Mouse (Mus musculus): ENCODE measurements around the gene Nfam1. TPM values are rescaled to one million over a fixed set of nuclear protein-coding genes. Genes with fewer than 3 reads are reported as not detected.

Gene Nfam1
- polyA plus RNA-seq, 1 experiment: 254 TPM

DNA sequence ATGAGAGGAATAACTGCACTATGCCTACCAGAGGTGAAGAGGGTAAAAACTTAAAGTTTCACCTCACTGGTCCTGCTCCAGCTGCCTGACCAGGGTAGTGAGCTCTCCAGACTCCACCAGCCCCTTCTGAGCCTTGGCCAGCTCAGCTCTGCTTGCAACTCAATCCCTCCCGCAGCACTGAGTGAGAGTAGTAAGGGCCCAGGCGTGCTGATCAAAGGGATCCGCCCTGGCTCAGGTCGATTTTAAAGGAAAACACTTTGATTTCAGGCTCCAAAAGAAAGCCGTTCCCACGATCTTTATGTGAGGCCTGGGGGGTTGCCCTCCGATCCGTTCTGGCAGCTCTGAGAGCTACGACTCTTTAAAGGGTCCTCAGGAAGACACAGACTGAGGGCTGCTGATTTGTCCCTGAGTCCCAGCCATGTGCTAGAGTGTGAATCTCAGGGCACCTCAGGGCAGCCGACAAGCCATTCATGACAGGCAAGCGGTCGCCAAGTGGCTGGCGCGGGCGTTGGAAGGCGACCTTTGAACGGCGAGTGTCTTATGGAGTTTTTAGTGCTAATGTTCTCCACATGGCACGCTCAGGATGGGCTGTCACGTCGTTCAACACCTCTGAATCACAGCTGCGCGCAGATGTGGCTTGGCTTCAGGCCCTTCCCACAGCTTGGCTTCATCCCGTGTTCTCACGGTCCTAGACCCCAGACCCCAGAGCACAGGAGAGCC is 7.9 kb downstream of the Nfam1 start:
- H3K4me1 ChIP-seq (ENCODE audit: control insufficient read depth, insufficient read depth, low read length): peaks cover 67% of the 10 kb centered on the region

DNA sequence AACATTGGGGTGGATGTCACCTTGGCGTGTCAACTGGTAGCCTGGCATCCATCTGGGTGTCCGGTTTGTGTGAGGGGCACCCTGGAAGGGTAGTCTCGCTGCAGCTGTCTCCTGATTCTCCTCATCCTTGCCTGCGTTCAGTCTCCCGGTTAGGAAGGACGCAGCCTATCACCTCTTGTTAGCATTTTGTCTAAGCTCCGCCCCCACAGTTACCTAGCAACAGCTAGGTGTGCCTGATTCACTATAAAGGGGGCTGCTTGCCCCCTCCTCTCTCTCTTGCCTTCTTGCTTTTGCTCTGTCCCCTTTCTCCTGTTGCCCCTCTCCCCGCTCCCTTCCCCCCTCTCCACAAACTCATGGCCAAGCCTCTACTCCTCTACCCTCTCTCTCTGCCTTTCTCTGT is 10.2 kb downstream of the Nfam1 start:
- TF ChIP-seq CTCF (IDR thresholded peaks at IDR 0.05; ENCODE audit: low read depth, low read length) (no peak), POLR2A (IDR thresholded peaks at IDR 0.05; ENCODE audit: borderline replicate concordance, low read depth, low read length) (no peak)
- Histone ChIP-seq H3K4me1 (ENCODE audit: control insufficient read depth, insufficient read depth, low read length) (peaks cover 57% of the 10 kb centered on the region), H3K4me3 (ENCODE audit: insufficient read depth, low read length) (no peak overlapping the region), H3K27ac (ENCODE audit: insufficient read depth, low read depth, low read length) (no peak overlapping the region)

More for the DNA sequence above, 7.9 kb downstream of the Nfam1 start:
- TF ChIP-seq CTCF (IDR thresholded peaks at IDR 0.05; ENCODE audit: low read depth, low read length) (no peak), POLR2A (IDR thresholded peaks at IDR 0.05; ENCODE audit: borderline replicate concordance, low read depth, low read length) (no peak)
- Histone ChIP-seq H3K4me3 (ENCODE audit: insufficient read depth, low read length) (no peak overlapping the region), H3K27ac (ENCODE audit: insufficient read depth, low read depth, low read length) (no peak overlapping the region)

DNA sequence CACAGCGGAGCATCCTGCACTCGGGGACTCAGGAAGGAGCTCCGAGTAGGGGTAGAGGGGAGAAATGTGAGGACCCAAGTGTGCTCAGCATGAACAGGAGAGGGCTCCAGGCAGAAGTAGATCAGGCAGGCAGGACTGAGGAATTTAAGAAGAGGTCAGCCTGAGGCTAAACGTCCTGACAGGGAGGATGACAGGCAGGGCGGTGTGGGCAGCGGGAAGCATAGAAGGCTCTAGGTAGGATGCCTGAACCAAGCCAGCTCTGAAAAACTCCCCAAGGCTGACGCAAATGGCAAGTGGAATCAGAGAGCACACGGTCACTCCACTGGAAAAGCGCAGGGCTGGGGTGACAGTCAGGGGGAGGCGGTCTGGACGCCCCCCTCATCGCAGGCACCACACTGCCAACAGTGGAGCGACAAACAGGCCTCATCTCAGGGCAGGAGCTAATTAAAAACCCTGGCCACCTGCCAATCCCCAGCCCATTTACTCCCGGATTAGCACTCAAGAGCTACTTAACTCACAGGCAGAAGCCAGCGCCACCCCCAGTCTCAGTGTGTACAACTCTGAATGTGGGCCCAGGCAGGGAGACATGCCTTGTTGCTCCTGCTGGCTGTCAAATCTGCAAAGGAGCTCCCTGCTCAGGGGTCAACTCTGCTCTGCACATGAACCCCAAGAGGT is 22.0 kb downstream of the Nfam1 start:
- peaks cover 49% of the 10 kb centered on the region for H3K4me1 ChIP-seq (ENCODE audit: control insufficient read depth, insufficient read depth, low read length)
- peak overlapping the region; percentile 82 for H3K27ac ChIP-seq (ENCODE audit: insufficient read depth, low read depth, low read length)
- no peak overlapping the region for H3K4me3 ChIP-seq (ENCODE audit: insufficient read depth, low read length)
- TF ChIP-seq POLR2A (IDR thresholded peaks at IDR 0.05; ENCODE audit: borderline replicate concordance, low read depth, low read length) (no peak), CTCF (IDR thresholded peaks at IDR 0.05; ENCODE audit: low read depth, low read length) (no peak)

DNA sequence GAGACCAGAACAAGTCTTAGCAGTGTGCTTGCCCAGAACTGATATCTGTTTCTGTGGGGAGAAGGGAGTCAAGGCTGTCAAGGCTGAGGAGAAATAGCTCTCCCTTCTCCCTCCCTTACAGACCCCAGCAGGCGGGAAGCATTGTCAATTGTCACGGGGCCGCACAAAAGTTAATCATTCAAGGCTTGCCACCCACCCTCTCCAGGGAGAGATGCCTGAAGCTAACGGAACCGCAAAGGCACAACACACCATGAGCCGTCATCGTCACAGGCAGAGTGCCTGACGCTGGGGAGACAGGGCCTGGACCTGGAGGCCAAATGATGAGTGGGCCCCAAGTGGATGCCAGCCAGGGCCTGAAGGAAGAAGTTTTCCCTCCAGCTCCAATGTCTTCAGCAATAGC is 22.7 kb downstream of the Nfam1 start:
- H3K27ac ChIP-seq (ENCODE audit: insufficient read depth, low read depth, low read length): peak overlapping the region; percentile 82
- no peak for TF ChIP-seq CTCF (IDR thresholded peaks at IDR 0.05; ENCODE audit: low read depth, low read length)
- no peak for TF ChIP-seq POLR2A (IDR thresholded peaks at IDR 0.05; ENCODE audit: borderline replicate concordance, low read depth, low read length)

DNA sequence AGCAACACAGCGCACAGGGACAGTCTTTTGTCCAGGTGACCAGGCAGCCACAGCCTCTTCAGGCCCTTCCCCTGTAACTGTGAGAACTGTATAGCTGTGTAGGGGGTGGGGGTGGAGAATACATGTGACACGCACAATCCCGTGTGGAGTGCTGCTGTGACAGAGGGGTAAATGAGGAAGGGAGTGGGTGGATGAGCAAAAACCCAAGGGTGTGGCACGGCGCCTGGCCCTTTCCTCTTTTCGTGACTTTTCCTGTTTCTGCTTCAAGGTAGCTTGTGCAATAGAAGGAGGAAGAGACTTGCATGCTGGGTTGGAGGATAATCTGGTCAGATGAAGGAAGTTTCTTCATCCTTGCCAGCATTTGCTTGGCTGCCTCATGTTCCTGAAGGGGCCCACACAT is 23.6 kb downstream of the Nfam1 start:
- TF ChIP-seq POLR2A (IDR thresholded peaks at IDR 0.05; ENCODE audit: borderline replicate concordance, low read depth, low read length): no peak
- TF ChIP-seq CTCF (IDR thresholded peaks at IDR 0.05; ENCODE audit: low read depth, low read length): no peak
- Histone ChIP-seq H3K27ac (ENCODE audit: insufficient read depth, low read depth, low read length) (peak overlapping the region; percentile 95), H3K4me1 (ENCODE audit: control insufficient read depth, insufficient read depth, low read length) (peaks cover 49% of the 10 kb centered on the region), H3K4me3 (ENCODE audit: insufficient read depth, low read length) (peak overlapping the region; percentile 21)

More for the DNA sequence above, 22.7 kb downstream of the Nfam1 start:
- peaks cover 49% of the 10 kb centered on the region for H3K4me1 ChIP-seq (ENCODE audit: control insufficient read depth, insufficient read depth, low read length)
- no peak overlapping the region for H3K4me3 ChIP-seq (ENCODE audit: insufficient read depth, low read length)

DNA sequence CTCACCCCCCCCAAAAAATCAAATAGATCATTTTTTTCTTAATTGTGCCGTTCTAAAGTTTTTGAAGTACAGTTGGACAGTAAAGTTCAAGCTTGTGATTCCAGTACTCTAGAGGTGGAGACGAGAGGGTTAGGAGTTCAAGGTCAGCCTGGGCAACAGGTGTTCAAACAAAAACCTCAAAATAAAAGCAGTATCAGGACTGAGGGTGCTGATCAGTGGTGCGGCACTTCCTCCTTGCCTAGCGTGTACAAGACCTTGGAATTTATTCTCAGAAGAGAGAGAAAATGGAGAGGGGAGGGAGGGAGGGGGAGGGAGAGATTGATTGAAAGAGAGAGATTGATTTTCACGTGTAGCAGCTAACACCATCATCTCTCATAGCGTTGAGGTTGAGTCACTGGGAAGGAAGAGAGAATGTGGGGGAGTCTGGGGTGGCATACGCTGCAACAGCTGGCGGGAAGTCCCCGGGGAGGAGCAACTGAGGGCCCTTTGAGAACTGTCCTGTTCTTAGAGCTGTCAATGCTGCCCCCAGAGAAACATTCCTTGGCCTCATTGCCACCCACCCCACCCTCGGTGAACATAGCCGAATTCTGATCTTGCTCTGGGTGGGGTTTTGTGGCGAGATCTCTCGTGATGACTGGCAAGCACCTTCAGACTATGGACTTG is 24.2 kb downstream of the Nfam1 start:
- peaks cover 49% of the 10 kb centered on the region for H3K4me1 ChIP-seq (ENCODE audit: control insufficient read depth, insufficient read depth, low read length)
- no peak for TF ChIP-seq POLR2A (IDR thresholded peaks at IDR 0.05; ENCODE audit: borderline replicate concordance, low read depth, low read length)
- no peak for TF ChIP-seq CTCF (IDR thresholded peaks at IDR 0.05; ENCODE audit: low read depth, low read length)
- peak overlapping the region; percentile 21 for H3K4me3 ChIP-seq (ENCODE audit: insufficient read depth, low read length)
- H3K27ac ChIP-seq (ENCODE audit: insufficient read depth, low read depth, low read length): peak overlapping the region; percentile 95

DNA sequence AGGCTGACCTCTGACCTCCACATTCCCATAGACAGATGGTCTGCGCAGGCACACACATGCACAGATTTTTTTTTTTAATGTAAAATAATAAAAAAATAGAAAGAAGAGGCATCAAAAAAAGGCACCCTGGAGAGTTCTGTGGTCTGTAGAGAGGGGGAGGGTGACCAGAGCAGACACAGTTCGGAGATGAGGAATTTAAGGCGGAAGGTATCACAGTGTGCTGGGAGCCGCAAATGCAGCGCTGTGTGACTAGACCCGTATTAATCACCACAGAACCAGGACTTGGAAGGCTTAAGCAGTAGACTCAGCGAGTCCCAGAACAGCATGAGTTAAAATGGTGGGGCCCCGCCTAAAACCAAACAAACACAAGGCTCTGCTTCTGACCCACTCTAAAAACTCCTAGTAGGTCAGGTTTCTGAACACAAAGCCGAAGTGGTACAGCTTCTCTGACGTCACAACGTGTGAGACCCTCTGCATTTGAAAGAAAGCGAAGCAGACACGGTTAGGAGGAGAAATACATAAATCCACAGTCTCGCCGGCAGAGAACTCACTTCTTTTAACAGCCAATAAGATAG is 25.7 kb downstream of the Nfam1 start:
- TF ChIP-seq POLR2A (IDR thresholded peaks at IDR 0.05; ENCODE audit: borderline replicate concordance, low read depth, low read length): no peak
- no peak for TF ChIP-seq CTCF (IDR thresholded peaks at IDR 0.05; ENCODE audit: low read depth, low read length)
- Histone ChIP-seq H3K27ac (ENCODE audit: insufficient read depth, low read depth, low read length) (no peak overlapping the region), H3K4me3 (ENCODE audit: insufficient read depth, low read length) (no peak overlapping the region), H3K4me1 (ENCODE audit: control insufficient read depth, insufficient read depth, low read length) (peaks cover 38% of the 10 kb centered on the region)

DNA sequence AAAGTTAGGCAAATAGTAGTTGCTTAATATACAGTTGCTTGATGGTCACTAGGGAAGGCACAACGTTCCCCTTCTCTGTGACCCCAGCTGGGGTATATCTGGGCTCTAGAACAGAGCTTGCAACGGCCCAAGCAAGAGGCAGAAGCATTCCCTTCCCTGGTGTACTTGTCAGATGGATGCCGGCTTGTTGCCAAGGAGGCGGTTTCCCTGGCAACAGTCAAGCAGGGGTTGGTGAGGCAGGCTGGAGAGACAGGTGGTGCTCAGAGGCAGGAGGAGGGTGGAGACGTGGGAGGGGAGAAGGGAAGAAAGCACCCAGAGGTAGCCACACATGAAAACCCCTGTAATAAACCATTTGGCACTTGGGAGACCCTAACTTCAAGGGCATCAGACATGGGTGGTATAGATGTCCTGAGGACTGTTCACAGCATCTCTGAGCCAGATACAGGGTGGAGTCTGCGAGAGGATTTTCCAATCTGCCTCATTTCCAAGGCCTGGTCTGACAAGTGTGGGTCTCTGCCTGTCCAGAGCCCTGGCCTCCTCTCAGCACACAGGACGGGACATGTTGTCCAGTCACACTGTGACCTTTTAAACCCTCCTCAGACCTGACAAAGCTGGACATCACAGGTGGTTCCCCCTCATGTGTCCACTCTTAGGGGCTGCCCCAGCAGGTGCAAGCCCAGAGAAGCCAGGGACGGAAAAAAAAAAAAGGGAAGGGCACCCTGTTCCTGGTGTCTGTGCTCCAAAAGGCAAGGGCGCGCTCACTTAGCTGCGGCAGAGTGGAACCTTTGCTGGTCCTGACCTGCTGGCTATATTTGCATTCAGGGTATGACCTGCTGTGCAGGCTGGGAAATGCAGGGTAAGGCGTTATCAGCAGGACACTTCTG is 30.2 kb downstream of the Nfam1 start:
- no peak overlapping the region for H3K4me3 ChIP-seq (ENCODE audit: insufficient read depth, low read length)

DNA sequence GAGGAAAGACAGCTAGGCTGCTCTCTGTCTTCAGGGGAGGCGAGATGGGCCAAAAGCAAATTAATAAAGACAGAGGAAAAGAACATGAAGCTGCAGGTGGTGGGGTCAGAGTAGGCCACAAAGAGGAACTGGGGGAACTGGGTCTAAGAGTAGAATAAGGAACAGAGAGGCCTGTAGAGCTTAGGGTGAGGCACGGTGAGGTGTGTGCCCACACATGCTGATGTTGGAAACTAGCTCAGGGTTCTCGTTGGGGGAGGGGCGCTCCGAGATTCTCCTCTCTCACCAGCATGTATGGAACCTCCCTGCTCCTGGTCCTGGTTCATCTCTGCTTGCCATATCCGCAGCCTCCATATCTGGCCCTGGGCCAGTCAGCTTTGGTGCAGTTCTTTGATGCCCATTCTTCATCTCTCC is 34.3 kb downstream of the Nfam1 start:
- no peak for TF ChIP-seq CTCF (IDR thresholded peaks at IDR 0.05; ENCODE audit: low read depth, low read length)
- TF ChIP-seq POLR2A (IDR thresholded peaks at IDR 0.05; ENCODE audit: borderline replicate concordance, low read depth, low read length): no peak
- Histone ChIP-seq H3K27ac (ENCODE audit: insufficient read depth, low read depth, low read length) (no peak overlapping the region), H3K4me3 (ENCODE audit: insufficient read depth, low read length) (no peak overlapping the region), H3K4me1 (ENCODE audit: control insufficient read depth, insufficient read depth, low read length) (peaks cover 16% of the 10 kb centered on the region)

More for the DNA sequence above, 30.2 kb downstream of the Nfam1 start:
- Histone ChIP-seq H3K27ac (ENCODE audit: insufficient read depth, low read depth, low read length) (no peak overlapping the region), H3K4me1 (ENCODE audit: control insufficient read depth, insufficient read depth, low read length) (peaks cover 16% of the 10 kb centered on the region)
- TF ChIP-seq POLR2A (IDR thresholded peaks at IDR 0.05; ENCODE audit: borderline replicate concordance, low read depth, low read length) (no peak), CTCF (IDR thresholded peaks at IDR 0.05; ENCODE audit: low read depth, low read length) (no peak)

Measured in bone marrow macrophage, adult 2 months (primary cell).